26 mouse cellular contexts compared by ENCODE assay signal in genomic region chr19:24205001-24205400, GRCm38 (mm10).
"Had no signal": no experiment of that assay in that cellular context is flagged by ENCODE, and none has a peak within 500 bp of the region (broad histone marks: within the 10 kb centered on the region; RNA-seq: fewer than 3 reads in every experiment).

No protein-coding gene starts in this region.

- H3K27me3 ChIP-seq: heart, embryonic 12.5 days; hindbrain, embryonic 12.5 days; intestine, embryonic 15.5 days; limb, embryonic 12.5 days had no signal

- DNase-seq: gastrocnemius, adult 2 months; gastrocnemius, postnatal 10 days; gastrocnemius, postnatal 25 days; heart, adult 18-20 months; heart, postnatal 10 days; heart, postnatal 4 days; kidney, adult 18-20 months; kidney, adult 8-10 months; kidney, postnatal 10 days; kidney, postnatal 25 days; kidney, postnatal 4 days; liver had no signal

- H3K4me1 ChIP-seq: heart, embryonic 10.5 days; hindbrain, embryonic 10.5 days; hindbrain, embryonic 12.5 days; intestine, embryonic 15.5 days had no signal

- H3K4me3 ChIP-seq: gastrocnemius, adult 2 months; heart, embryonic 10.5 days; heart, embryonic 12.5 days; hindbrain, embryonic 10.5 days; hindbrain, embryonic 12.5 days; intestine, embryonic 15.5 days; layer of hippocampus, adult 2 months; left cerebral cortex, adult 2 months; limb, embryonic 10.5 days; limb, embryonic 12.5 days had no signal

- H3K36me3 ChIP-seq: heart, embryonic 10.5 days; heart, embryonic 12.5 days; hindbrain, embryonic 10.5 days; hindbrain, embryonic 12.5 days; intestine, embryonic 15.5 days; limb, embryonic 10.5 days; limb, embryonic 12.5 days had no signal

- H3K9me3 ChIP-seq: hindbrain, embryonic 12.5 days; intestine, embryonic 15.5 days; limb, embryonic 10.5 days; limb, embryonic 12.5 days had no signal

- H3K4me2 ChIP-seq: heart, embryonic 12.5 days; hindbrain, embryonic 12.5 days; hindbrain, embryonic 14.5 days; intestine, embryonic 15.5 days; limb, embryonic 12.5 days; liver, embryonic 11.5 days had no signal

- H3K27ac ChIP-seq: gastrocnemius, adult 2 months; heart, embryonic 10.5 days; hindbrain, embryonic 10.5 days; hindbrain, embryonic 12.5 days; hindbrain, embryonic 14.5 days; intestine, embryonic 15.5 days; layer of hippocampus, adult 2 months; left cerebral cortex, adult 2 months; limb, embryonic 10.5 days; limb, embryonic 12.5 days had no signal

- H3K9ac ChIP-seq: heart, embryonic 12.5 days; hindbrain, embryonic 12.5 days; hindbrain, embryonic 14.5 days; intestine, embryonic 15.5 days; limb, embryonic 12.5 days had no signal

- ATAC-seq: hindbrain, embryonic 16.5 days; inflammation-experienced regulatory T-cells, adult 6 months; intestine, embryonic 15.5 days; intestine, postnatal 0 days had no signal
